Mouse (Mus musculus) bone marrow macrophage, adult 2 months (primary cell): Measurements from ENCODE around the gene Trim9.

ENCODE experiments used
- CTCF ChIP-seq: IDR thresholded peaks from 2 replicates; pipeline ENCODE4 v1.5.1; 2012; ENCODE audit warnings: low read depth, mild to moderate bottlenecking, low read length, moderate library complexity
- POLR2A ChIP-seq: IDR thresholded peaks from 2 replicates; pipeline ENCODE4 v1.6.1; 2012; ENCODE audit warnings: mild to moderate bottlenecking, low read depth, low read length, borderline replicate concordance

- TF ChIP-seq POLR2A (no peak), CTCF (no peak)
Measured at GRCm38 (mm10) chr12:70348026-70348425, 612 bp upstream of the Trim9 start.
